Mouse (Mus musculus) cerebellum, adult 2 months (tissue): ENCODE data around the gene Slc44a1.

Experiments used
- CTCF ChIP-seq: fragments of 200-500 bp; IDR thresholded peaks from 2 replicates; pipeline ENCODE4 v1.5.1; 2011; ENCODE audit warnings: low read depth, mild to moderate bottlenecking, control low read depth, low read length, moderate library complexity, borderline replicate concordance; ENCODE audit not compliant: insufficient read depth
- POLR2A ChIP-seq: fragments of 200-500 bp; IDR thresholded peaks from 2 replicates; pipeline ENCODE4 v1.6.1; 2011; ENCODE audit warnings: low read length, control low read depth, borderline replicate concordance; ENCODE audit not compliant: insufficient read depth

GRCm38 (mm10) chr4:53398561-53398960, 41.7 kb upstream of the Slc44a1 start:
- no peak for TF ChIP-seq CTCF
- no peak for TF ChIP-seq POLR2A
